Mouse (Mus musculus) CH12.LX (cell line): ENCODE results near the gene Mettl7b.

Source experiments
- E2F4 ChIP-seq: IDR thresholded peaks from 2 replicates; pipeline ENCODE4 v1.6.1; 2011; ENCODE audit warnings: low read depth, low read length, improper control_type of control experiment; ENCODE audit not compliant: insufficient replicate concordance
- POLR2A ChIP-seq: IDR thresholded peaks from 2 replicates; pipeline ENCODE4 v1.6.1; 2011; ENCODE audit warnings: low read depth, mild to moderate bottlenecking, improper control_type of control experiment, low read length
- SMC3 ChIP-seq: IDR thresholded peaks from 2 replicates; pipeline ENCODE4 v1.6.1; 2011; ENCODE audit warnings: low read depth, low read length, improper control_type of control experiment

GRCm38 (mm10) chr10:128933976-128934721 is 26.6 kb downstream of the Mettl7b start:
- TF ChIP-seq SMC3, result no peak
- TF ChIP-seq POLR2A, result no peak
- TF ChIP-seq E2F4, result no peak
